Mouse (Mus musculus) ovary, postnatal 36 days (tissue): Measurements from ENCODE around the gene Espnl.

ENCODE experiments used
- DNase-seq: peaks from one replicate; pipeline ENCODE4 v3.0.0; 2022; ENCODE audit warnings: low spot score, mixed read lengths

Gene Espnl

GRCm38 (mm10) chr1:91321760-91322438 is at the start of gene Espnl:
Espnl (plus strand) TSS chr1:91322075.
- DNase-seq, result no peak

GRCm38 (mm10) chr1:91272260-91272659 is 49.6 kb upstream of the Espnl start:
- DNase-seq, result no peak

DNA sequence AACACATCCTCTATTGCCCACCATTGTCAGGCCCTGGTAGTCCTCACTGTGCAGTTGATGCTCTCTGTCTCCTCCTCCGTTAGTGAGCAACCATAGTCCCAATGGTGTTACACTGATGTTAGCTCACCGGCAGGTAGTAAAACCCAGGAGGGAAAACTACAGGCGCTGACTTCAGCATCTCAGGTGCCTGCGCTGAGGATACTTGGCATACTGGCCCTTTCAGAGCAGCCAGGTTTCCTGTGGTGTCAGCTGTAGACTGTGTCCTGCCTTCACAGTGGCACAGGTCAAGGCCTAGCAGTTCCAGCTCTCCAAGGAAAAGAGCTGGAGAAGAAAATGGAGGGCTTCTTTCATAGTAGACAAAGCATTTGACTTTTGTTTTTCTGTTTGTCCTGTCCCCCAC is 45.3 kb upstream of the Espnl start:
- no peak for DNase-seq

GRCm38 (mm10) chr1:91277480-91277879 is 44.4 kb upstream of the Espnl start:
- no peak for DNase-seq

GRCm38 (mm10) chr1:91278410-91279119 is 43.3 kb upstream of the Espnl start:
- no peak for DNase-seq

DNA sequence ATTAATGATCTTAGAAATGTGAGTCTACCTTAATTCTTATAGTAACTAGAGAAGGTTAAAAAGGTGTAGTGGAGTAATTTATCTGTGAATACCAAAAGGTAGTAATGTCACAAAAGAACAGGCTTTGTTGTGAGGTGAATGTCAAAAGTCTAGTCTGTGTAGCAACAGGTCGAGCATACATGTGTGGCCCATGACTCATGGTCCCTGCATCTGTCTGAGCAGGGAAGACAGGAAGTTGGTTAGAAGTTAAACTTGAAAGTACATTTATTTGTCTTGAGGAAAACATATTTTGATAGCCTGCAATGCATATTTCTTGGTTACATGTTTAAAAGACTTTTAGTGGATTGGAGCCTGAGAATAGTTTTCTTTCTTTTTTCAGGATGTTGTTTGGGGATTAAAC is 42.7 kb upstream of the Espnl start:
- DNase-seq, result no peak

DNA sequence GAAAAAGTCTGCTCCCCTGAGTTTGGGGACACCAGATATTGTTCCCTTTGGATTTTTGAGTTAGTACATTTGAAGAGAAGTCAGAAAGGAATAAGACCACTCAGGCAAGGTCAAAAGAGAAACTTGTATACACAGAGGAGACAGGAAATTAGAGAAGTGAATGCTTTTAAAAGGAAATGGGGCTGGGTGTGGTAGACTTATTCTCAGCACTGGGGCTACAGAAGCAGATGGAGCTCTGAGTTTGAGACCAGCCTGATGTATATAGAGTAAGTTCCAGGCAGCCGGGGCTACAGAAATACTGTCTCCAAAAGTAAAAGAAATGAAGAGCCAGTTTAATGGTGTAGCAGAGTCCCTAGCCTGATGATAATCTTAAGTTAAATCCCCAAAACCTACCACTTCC is 39.3 kb upstream of the Espnl start:
- no peak for DNase-seq

DNA sequence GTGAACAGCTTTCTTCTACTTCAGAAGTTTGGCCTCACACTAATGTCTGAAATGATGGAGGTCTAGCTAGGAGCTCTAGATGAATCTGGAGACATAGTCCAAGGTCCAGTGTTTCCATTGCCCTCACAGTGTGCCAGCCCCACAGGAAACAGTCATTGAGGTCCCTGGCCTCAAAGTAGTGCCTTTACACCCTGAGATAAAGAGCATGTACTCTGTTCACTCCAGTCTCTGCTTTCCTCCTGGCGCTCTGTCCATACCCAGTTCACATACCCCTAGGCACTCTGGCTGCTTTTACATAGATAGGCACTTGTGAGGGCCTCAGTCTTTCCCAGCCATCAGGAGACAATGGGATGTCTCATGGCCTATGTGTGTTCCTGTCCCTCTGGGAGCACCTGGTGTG is 32.5 kb upstream of the Espnl start:
- DNase-seq, result no peak

DNA sequence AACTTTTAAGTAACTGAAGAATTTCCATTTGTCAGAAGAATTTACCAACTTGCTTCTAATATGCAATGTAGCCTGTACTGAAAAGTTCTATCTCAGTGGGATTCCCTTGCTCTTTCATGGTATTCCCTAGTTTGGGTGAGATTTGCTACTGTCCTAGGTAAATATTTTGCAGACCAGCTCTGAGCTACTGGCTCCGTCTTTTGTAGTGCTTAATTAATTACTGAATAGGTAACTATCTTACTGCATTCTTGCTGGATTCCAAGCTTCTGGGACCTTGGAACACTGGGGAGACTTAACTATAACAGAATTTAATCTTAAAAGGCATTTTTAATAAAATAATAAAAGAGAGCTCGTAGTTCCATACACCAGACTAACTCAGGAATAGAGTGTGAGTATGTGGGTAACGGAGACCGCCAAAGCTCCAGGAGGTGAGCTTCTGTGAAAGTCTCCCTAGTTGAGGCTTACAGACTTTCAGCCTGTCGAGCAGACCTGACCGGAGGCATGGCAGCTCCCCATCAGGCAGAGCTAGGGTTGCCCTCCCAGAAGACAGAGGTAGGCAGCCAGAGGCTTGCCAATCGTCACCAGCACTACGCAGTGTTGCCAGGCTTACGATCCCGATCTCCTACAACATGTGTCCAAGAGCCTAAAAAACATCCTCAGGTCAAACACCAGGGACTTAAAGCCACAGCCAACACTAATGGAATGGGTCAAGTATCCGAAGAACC is 29.6 kb upstream of the Espnl start:
- DNase-seq, result no peak

- DNase-seq, result no peak
Observed at GRCm38 (mm10) chr1:91295544-91295943, 26.3 kb upstream of the Espnl start.

DNA sequence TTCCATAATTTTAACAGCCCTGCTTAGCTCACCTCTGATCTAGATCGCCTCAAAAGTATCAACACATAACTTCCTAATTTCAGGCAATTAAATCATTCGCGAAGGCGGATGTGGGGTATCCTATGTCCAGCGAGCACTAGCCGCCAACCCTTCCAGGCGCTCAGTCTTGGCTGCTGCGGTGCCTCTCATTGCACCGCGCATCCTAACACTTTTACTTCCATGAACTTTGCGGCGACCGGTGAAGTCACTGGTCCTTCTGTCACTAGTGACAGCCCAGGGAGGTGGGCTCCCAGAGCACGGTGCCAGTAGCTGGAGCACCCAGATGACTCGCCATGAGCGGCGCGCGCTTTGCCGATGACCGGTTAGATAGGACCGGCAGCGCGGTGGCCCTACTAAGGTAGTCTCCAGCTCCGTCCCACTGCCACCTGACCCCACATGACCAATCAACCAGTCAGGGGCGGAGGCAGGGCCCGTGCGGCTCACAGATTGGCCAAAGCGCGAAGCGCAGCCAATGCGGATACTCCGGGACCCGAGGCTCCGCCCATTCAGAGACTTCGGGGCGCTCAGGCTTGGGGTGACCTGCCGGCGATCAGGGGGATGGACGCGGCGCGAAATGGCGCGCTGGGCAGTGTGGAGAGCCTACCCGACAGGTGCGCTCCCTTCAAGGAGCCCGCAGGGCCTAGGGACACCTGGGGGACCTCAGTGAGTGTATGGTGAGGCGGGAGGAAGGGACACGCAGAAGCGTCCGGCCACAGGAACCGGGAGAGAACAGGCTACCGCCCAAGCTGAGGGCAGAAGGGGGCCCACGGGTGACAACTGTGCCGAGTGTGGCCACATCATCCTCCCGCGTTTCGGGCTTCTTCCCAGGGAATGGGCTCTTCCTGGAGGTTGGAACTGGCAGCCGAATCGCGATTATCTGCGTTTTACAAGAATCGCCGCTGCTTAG is 23.8 kb upstream of the Espnl start, which contains the start of gene Scly:
TSS of gene Scly (plus strand) at position 540 of the 946 bp plus-strand sequence.
- DNase-seq, result peak; percentile 91

DNA sequence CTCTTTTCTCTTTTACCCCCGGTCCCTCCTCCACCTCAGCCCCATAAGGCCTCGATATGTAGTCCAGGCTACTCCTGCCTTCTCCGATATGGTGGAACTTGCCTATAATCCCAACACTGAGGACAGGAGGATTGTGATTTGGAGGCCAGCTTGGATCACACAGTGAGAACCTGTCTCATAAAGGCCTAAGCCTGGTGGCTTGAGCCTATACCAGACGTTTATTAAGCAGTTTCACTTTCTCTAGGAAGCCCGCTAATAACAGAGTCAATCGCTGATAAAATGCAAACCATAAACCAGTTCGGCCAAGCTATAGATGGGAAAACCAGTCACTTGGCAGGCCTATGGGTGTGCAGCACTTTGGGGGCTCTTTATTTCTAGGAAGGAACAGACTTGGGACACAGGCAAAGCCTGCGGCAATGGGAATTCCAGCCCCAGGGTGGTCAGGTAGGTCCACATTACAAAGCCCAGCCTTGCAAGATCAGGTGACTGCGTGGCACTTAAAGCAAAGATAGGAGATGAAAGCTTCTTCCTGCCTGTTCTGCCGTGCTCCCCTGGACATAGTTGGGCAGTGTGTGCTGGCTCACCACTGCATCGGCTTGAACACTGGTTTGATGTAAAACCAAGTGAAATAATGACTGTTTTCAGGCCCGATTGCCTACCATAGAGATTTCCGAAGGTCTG is 22.7 kb upstream of the Espnl start:
- DNase-seq, result no peak

- peak; percentile 13 for DNase-seq
Observed at GRCm38 (mm10) chr1:91299707-91300426, 22.0 kb upstream of the Espnl start.

DNA sequence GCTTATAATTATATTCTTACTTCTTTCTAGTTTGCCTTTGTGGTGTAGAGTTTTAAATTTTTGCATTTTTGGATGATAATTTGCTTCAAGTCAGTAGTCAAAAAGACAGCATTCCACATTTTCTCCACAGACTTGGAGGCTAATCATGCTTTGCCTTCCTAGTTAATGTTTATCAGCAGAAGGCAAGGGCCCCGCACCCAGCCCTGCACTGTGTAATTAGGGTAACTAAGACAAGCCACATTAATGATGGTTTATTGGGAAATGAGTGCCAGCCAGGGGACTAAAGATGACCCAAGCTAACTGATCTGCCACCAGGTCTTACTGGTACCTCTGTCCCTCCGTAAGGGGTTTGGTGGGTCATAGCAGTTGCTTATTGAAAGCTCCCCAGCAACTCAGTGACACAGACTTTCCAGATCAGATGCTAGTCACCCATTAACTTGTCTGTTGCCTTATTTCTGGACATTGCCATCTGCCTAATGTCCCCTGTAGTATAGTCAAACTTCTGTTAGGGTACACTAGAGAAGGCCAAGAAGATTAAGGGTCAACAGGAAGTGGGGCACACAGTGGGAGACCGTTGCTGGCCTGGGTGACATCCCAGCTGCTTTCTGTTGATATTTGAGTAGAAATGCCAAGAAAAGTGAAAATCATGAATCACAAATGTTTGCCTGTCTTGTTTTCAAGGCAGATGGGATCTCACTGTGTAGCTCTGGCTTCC is 20.5 kb upstream of the Espnl start:
- no peak for DNase-seq

GRCm38 (mm10) chr1:91302021-91302420 is 19.9 kb upstream of the Espnl start:
- DNase-seq, result no peak

DNA sequence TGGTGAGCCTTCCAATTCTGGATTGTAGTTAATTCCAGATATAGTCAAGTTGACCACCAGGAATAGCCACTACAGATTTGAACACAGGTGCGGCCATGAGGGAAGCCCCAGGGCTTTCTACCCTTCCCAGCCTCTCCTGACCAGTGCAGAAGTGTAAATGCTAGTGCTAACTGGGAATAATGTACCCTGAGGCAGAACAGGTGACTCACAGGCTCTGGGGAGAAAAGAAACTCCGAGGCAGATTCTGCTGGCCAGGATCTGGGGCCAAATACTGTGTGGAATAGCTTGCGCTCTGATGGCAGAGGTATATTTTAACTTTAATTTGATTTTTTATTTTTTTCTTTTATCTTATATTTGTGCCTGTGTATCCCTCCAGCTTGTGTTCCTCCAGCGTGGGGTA is 17.3 kb upstream of the Espnl start:
- DNase-seq, result no peak

- no peak for DNase-seq
Observed at GRCm38 (mm10) chr1:91309366-91310085, 12.3 kb upstream of the Espnl start.

DNA sequence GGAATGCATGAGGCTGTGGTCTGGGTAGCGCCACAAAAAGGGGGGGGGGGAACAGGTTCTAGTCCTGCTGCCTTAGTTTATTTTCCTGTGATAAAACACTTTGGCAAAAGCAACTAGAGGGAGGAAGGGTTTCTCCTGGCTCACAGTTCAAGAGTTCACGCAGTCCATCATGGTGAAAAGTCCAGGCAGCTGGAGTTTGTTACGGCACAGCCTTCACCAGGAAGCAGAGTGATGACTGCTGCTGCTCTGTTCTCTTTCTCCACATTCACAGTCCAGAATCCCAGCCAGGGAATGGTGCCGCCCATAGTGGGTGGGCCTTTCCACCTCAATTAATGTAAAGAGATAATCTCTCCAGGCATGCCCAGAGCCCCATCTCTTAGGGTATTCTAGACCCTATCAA is 9.6 kb upstream of the Espnl start:
- DNase-seq, result no peak

- no peak for DNase-seq
Observed at GRCm38 (mm10) chr1:91313251-91313650, 8.6 kb upstream of the Espnl start.
